ENCODE assay signal across 21 mouse cellular contexts in the genomic region with DNA sequence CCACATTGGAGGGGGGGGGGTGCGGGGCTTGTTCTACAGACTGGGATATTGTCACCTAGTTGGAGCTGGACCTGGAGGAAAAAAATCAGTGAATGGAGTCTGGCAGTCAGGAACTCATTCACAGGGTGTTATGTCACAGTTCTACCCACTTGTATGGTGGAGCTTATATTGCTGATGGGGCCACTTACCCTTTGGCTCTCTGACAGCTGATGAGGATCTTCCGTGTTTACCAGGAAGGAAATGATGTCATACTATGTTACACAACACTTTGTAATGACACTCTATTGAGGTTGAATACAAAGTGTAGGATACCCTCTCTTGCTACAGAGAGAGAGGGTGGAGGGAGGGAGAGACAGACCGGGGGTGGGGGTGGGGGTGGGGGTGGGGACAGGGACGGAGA.
DNase-seq lines count a peak whose midpoint lies in the region; ATAC-seq and TF ChIP-seq lines count a peak whose summit lies in the region.
"Had no signal": no experiment of that assay in that cellular context is flagged by ENCODE, and none has a peak within 500 bp of the region (broad histone marks: within the 10 kb centered on the region; RNA-seq: fewer than 3 reads in every experiment).

No protein-coding gene starts in this region.

- no peak overlapping the region for H3K4me2 ChIP-seq in forebrain, embryonic 13.5 days
- no peak overlapping the region for H3K4me2 ChIP-seq in forebrain, embryonic 12.5 days
- H3K4me2 ChIP-seq in lung, embryonic 14.5 days, result no peak overlapping the region
- H3K4me2 ChIP-seq in intestine, embryonic 16.5 days (ENCODE audit: low read depth, low read length), result no peak overlapping the region
- H3K4me2 ChIP-seq in neural tube, embryonic 15.5 days, result no peak overlapping the region
- H3K4me2 ChIP-seq: forebrain, embryonic 15.5 days; hindbrain, embryonic 13.5 days; liver, embryonic 15.5 days; neural tube, embryonic 13.5 days had no signal

- no peak overlapping the region for H3K9ac ChIP-seq in forebrain, embryonic 13.5 days
- H3K9ac ChIP-seq in forebrain, embryonic 12.5 days, result no peak overlapping the region
- H3K9ac ChIP-seq in lung, embryonic 14.5 days, result no peak overlapping the region
- H3K9ac ChIP-seq in intestine, embryonic 16.5 days (ENCODE audit: low read depth, low read length), result no peak overlapping the region
- H3K9ac ChIP-seq in neural tube, embryonic 15.5 days (replicated peaks), result no peak overlapping the region
- H3K9ac ChIP-seq: forebrain, embryonic 15.5 days; hindbrain, embryonic 13.5 days; liver, embryonic 15.5 days; neural tube, embryonic 13.5 days had no signal

- no peaks in the 10 kb centered on the region for H3K9me3 ChIP-seq in forebrain, embryonic 13.5 days (replicated peaks)
- no peaks in the 10 kb centered on the region for H3K9me3 ChIP-seq in forebrain, embryonic 12.5 days
- no peaks in the 10 kb centered on the region for H3K9me3 ChIP-seq in lung, embryonic 14.5 days (ENCODE audit: low read depth, low read length)
- H3K9me3 ChIP-seq in intestine, embryonic 16.5 days (ENCODE audit: control insufficient read depth, low read length), result no peaks in the 10 kb centered on the region
- no peaks in the 10 kb centered on the region for H3K9me3 ChIP-seq in neural tube, embryonic 15.5 days (replicated peaks)
- H3K9me3 ChIP-seq: embryonic facial prominence, embryonic 10.5 days; forebrain, embryonic 15.5 days; hindbrain, embryonic 13.5 days; liver, embryonic 15.5 days; neural tube, embryonic 13.5 days had no signal

- H3K36me3 ChIP-seq in forebrain, embryonic 13.5 days (ENCODE audit: poor library complexity, severe bottlenecking), result peaks cover 17% of the 10 kb centered on the region
- no peaks in the 10 kb centered on the region for H3K36me3 ChIP-seq in forebrain, embryonic 12.5 days (replicated peaks)
- no peaks in the 10 kb centered on the region for H3K36me3 ChIP-seq in lung, embryonic 14.5 days (ENCODE audit: insufficient read depth)
- no peaks in the 10 kb centered on the region for H3K36me3 ChIP-seq in intestine, embryonic 16.5 days (ENCODE audit: control insufficient read depth, insufficient read depth, low read length)
- H3K36me3 ChIP-seq in neural tube, embryonic 15.5 days, result peaks cover 26% of the 10 kb centered on the region
- H3K36me3 ChIP-seq: liver, embryonic 15.5 days had no signal

- TF ChIP-seq CTCF in lung, embryonic 14.5 days (IDR thresholded peaks at IDR 0.05; ENCODE audit: low read depth), result no peak

- H3K27me3 ChIP-seq in forebrain, embryonic 13.5 days, result no peaks in the 10 kb centered on the region
- H3K27me3 ChIP-seq in forebrain, embryonic 12.5 days, result no peaks in the 10 kb centered on the region
- H3K27me3 ChIP-seq in lung, embryonic 14.5 days (ENCODE audit: insufficient read depth, low read length), result no peaks in the 10 kb centered on the region
- no peaks in the 10 kb centered on the region for H3K27me3 ChIP-seq in intestine, embryonic 16.5 days (replicated peaks; ENCODE audit: control insufficient read depth, insufficient read depth, low read length)
- no peaks in the 10 kb centered on the region for H3K27me3 ChIP-seq in neural tube, embryonic 15.5 days (replicated peaks)
- H3K27me3 ChIP-seq: forebrain, embryonic 15.5 days; hindbrain, embryonic 13.5 days; liver, embryonic 15.5 days; neural tube, embryonic 13.5 days had no signal

- ATAC-seq in forebrain, embryonic 13.5 days, result 0 out of 2 replicates have a peak, but pooled peaks have one; percentile 3
- no peak for ATAC-seq in forebrain, embryonic 12.5 days (ENCODE audit: low FRiP score)
- ATAC-seq in lung, embryonic 14.5 days (ENCODE audit: insufficient read depth), result no peak
- ATAC-seq in intestine, embryonic 16.5 days, result 0 out of 2 replicates have a peak, but pooled peaks have one; percentile 33
- no peak for ATAC-seq in neural tube, embryonic 15.5 days (ENCODE audit: low FRiP score)
- ATAC-seq: forebrain, embryonic 15.5 days had no signal

- no peak overlapping the region for H3K4me3 ChIP-seq in forebrain, embryonic 13.5 days
- H3K4me3 ChIP-seq in forebrain, embryonic 12.5 days (replicated peaks), result no peak overlapping the region
- H3K4me3 ChIP-seq in lung, embryonic 14.5 days (ENCODE audit: low read depth, low read length), result no peak overlapping the region
- no peak overlapping the region for H3K4me3 ChIP-seq in intestine, embryonic 16.5 days (ENCODE audit: low read length)
- no peak overlapping the region for H3K4me3 ChIP-seq in neural tube, embryonic 15.5 days (replicated peaks)
- H3K4me3 ChIP-seq: embryonic facial prominence, embryonic 10.5 days; forebrain, embryonic 15.5 days; heart, adult 2 months; hindbrain, embryonic 13.5 days; liver, embryonic 15.5 days; neural tube, embryonic 13.5 days had no signal

- peak; percentile 2 for DNase-seq in lung, embryonic 14.5 days
- no peak for DNase-seq in lung, adult 18-20 months
- peak; percentile 32 for DNase-seq in 3T3-L1 (ENCODE audit: low read depth, low spot score)
- DNase-seq in right cerebral cortex, postnatal 36 days (ENCODE audit: low spot score in 2 of 2), result no peak
- DNase-seq: adrenal gland, postnatal 10 days; cerebellum, adult 11 months; cerebellum, postnatal 36 days; heart, adult 2 months; kidney, adult 18-20 months; kidney, postnatal 14 days; layer of hippocampus, adult 9-11 months; thymus, postnatal 25 days had no signal

- WGBS in forebrain, embryonic 13.5 days, result 84% methylated on average over 4 of the region's 4 CpGs
- WGBS in forebrain, embryonic 12.5 days, result 91% methylated on average over 4 of the region's 4 CpGs
- WGBS in lung, embryonic 14.5 days, result 65% methylated on average over 4 of the region's 4 CpGs
- WGBS in intestine, embryonic 16.5 days, result 84% methylated on average over 4 of the region's 4 CpGs
- whole genome bisulfite sequencing in neural tube, embryonic 15.5 days, result 90% methylated on average over 4 of the region's 4 CpGs

- no peaks in the 10 kb centered on the region for H3K4me1 ChIP-seq in forebrain, embryonic 13.5 days
- no peaks in the 10 kb centered on the region for H3K4me1 ChIP-seq in forebrain, embryonic 12.5 days
- no peaks in the 10 kb centered on the region for H3K4me1 ChIP-seq in lung, embryonic 14.5 days (ENCODE audit: insufficient read depth)
- H3K4me1 ChIP-seq in intestine, embryonic 16.5 days (ENCODE audit: control insufficient read depth, insufficient read depth, low read length), result no peaks in the 10 kb centered on the region
- no peaks in the 10 kb centered on the region for H3K4me1 ChIP-seq in neural tube, embryonic 15.5 days
- H3K4me1 ChIP-seq: embryonic facial prominence, embryonic 10.5 days; forebrain, embryonic 15.5 days; hindbrain, embryonic 13.5 days; liver, embryonic 15.5 days; neural tube, embryonic 13.5 days had no signal

- H3K27ac ChIP-seq in forebrain, embryonic 13.5 days, result no peak overlapping the region
- no peak overlapping the region for H3K27ac ChIP-seq in forebrain, embryonic 12.5 days
- no peak overlapping the region for H3K27ac ChIP-seq in lung, embryonic 14.5 days (ENCODE audit: low read depth)
- no peak overlapping the region for H3K27ac ChIP-seq in intestine, embryonic 16.5 days (ENCODE audit: low read length)
- no peak overlapping the region for H3K27ac ChIP-seq in neural tube, embryonic 15.5 days (replicated peaks)
- H3K27ac ChIP-seq: embryonic facial prominence, embryonic 10.5 days; forebrain, embryonic 15.5 days; heart, adult 2 months; hindbrain, embryonic 13.5 days; liver, embryonic 15.5 days; neural tube, embryonic 13.5 days had no signal

Comparison
In these comparisons a context has a peak if more than half of its experiments do, and no peak if none do; other contexts are left out.
1. ATAC-seq: peak in forebrain, embryonic 13.5 days (single experiment) and intestine, embryonic 16.5 days (single experiment); none in forebrain, embryonic 12.5 days (single experiment), lung, embryonic 14.5 days (single experiment) and neural tube, embryonic 15.5 days (single experiment).
2. DNase-seq: peak in lung, embryonic 14.5 days (single experiment) and 3T3-L1 (single experiment); none in lung, adult 18-20 months (0 of 2) and right cerebral cortex, postnatal 36 days (0 of 2).